Mouse (Mus musculus) stomach, embryonic 14.5 days (tissue): ENCODE measurements around the gene Glb1l2. TPM values are rescaled to one million over a fixed set of nuclear protein-coding genes. Genes with fewer than 3 reads are reported as not detected.

Experiments
- ATAC-seq: fragments of 200-750 bp; cut with Nextera tagmentation; 2 replicates; pipeline ENCODE4 v1.8.0; 2017; ENCODE audit warnings: low read depth, moderate TSS enrichment; ENCODE audit not compliant: insufficient number of reproducible peaks, insufficient read depth, low FRiP score
- H3K27ac ChIP-seq: fragments of 300-500 bp; sonication (generic); 2 replicates; pipeline ENCODE4 v1.5.1; 2014; ENCODE audit warnings: mild to moderate bottlenecking, low read length, moderate library complexity, mixed read lengths
- H3K27me3 ChIP-seq: fragments of 300-500 bp; sonication (generic); 2 replicates; pipeline ENCODE4 v1.6.1; 2014; ENCODE audit warnings: low read length, control low read depth, mixed read lengths; ENCODE audit not compliant: control insufficient read depth, insufficient read depth
- H3K36me3 ChIP-seq: fragments of 300-500 bp; sonication (generic); 2 replicates; pipeline ENCODE4 v1.6.1; 2014; ENCODE audit warnings: mild to moderate bottlenecking, control low read depth, low read length, moderate library complexity, mixed read lengths; ENCODE audit not compliant: control insufficient read depth, insufficient read depth
- H3K4me1 ChIP-seq: fragments of 300-500 bp; sonication (generic); 2 replicates; pipeline ENCODE4 v1.6.1; 2014; ENCODE audit warnings: low read length, control low read depth, mixed read lengths; ENCODE audit not compliant: control insufficient read depth, insufficient read depth
- H3K4me2 ChIP-seq: fragments of 300-500 bp; sonication (generic); replicated peaks from 2 replicates; pipeline ENCODE4 v1.6.1; 2014; ENCODE audit warnings: low read depth, low read length, control low read depth
- H3K4me3 ChIP-seq: fragments of 300-500 bp; sonication (generic); 2 replicates; pipeline ENCODE4 v1.5.1; 2014; ENCODE audit warnings: low read depth, low read length, control low read depth
- H3K9ac ChIP-seq: fragments of 300-500 bp; sonication (generic); replicated peaks from 2 replicates; pipeline ENCODE4 v1.6.1; 2014; ENCODE audit warnings: low read depth, mild to moderate bottlenecking, control low read depth, low read length, moderate library complexity, mixed read lengths
- H3K9me3 ChIP-seq: fragments of 300-500 bp; sonication (generic); 2 replicates; pipeline ENCODE4 v1.6.1; 2016; ENCODE audit warnings: low read depth, low read length, control low read depth; ENCODE audit not compliant: control insufficient read depth
- WGBS: fragments of 180-500 bp; shearing (Covaris S2); extraction: QIAGEN DNeasy Blood & Tissue Kit; methylation state at CpG from one replicate; pipeline ENCODE4 v1.1.7; 2014; 5-methylcytosine and 5-hydroxymethylcytosine counted together
- polyA plus RNA-seq: library from polyadenylated mRNA; unstranded; fragments of >200 nt; fragmentation: Nextera tagmentation; extraction: Ambion mirVana; gene quantifications from 2 replicates; pipeline ENCODE4 v1.2.1, GENCODE M21; 2014

The Glb1l2 gene
- polyA plus RNA-seq = 7.2 and 8.6 TPM in 2 replicates

GRCm38 (mm10) chr9:26805935-26806666 lies at the start of gene Glb1l2:
Gene Glb1l2, minus strand, starts transcription at chr9:26806468.
- Histone ChIP-seq H3K4me2 (peak within 1 kb of the TSS; percentile 82), H3K36me3 (no peaks in the 10 kb centered on the region), H3K9me3 (no peaks in the 10 kb centered on the region), H3K9ac (peak within 1 kb of the TSS; percentile 21; the same call in 1 of the 2 replicates), H3K4me3 (peak within 1 kb of the TSS; percentile 46), H3K4me1 (0 out of 2 replicates have a peak, but pooled peaks cover 3% of the 10 kb centered on the region), H3K27me3 (no peaks in the 10 kb centered on the region), H3K27ac (peak within 1 kb of the TSS; percentile 61; the same call in 1 of the 2 replicates)
- WGBS = under 1% methylated on average over 33 of the region's 33 CpGs
- peak; percentile 100 for ATAC-seq

GRCm38 (mm10) chr9:26831089-26831488 lies 24.8 kb upstream of the Glb1l2 start:
- Histone ChIP-seq H3K27me3 (no peaks in the 10 kb centered on the region), H3K9me3 (no peaks in the 10 kb centered on the region), H3K4me2 (no peak overlapping the region), H3K36me3 (no peaks in the 10 kb centered on the region), H3K9ac (no peak overlapping the region), H3K4me1 (no peaks in the 10 kb centered on the region), H3K4me3 (no peak overlapping the region), H3K27ac (no peak overlapping the region)
- ATAC-seq = peak; percentile 81
- 58% methylated on average over 3 of the region's 3 CpGs for WGBS

- 61% methylated on average over 1 of the region's 1 CpGs for WGBS
- H3K27me3 ChIP-seq = no peaks in the 10 kb centered on the region
- H3K9ac ChIP-seq = no peak overlapping the region
- H3K36me3 ChIP-seq = no peaks in the 10 kb centered on the region
- no peak overlapping the region for H3K4me2 ChIP-seq
- ATAC-seq = no peak
- H3K4me3 ChIP-seq = no peak overlapping the region
- H3K9me3 ChIP-seq = no peaks in the 10 kb centered on the region
- no peak overlapping the region for H3K27ac ChIP-seq
- no peaks in the 10 kb centered on the region for H3K4me1 ChIP-seq
Observed at GRCm38 (mm10) chr9:26819942-26820341, 13.7 kb upstream of the Glb1l2 start.

GRCm38 (mm10) chr9:26808735-26809134 lies 2.5 kb upstream of the Glb1l2 start:
- WGBS = 79% methylated on average over 2 of the region's 2 CpGs
- no peaks in the 10 kb centered on the region for H3K36me3 ChIP-seq
- 0 out of 2 replicates have a peak, but pooled peaks cover 3% of the 10 kb centered on the region for H3K4me1 ChIP-seq
- no peak for ATAC-seq
- no peak overlapping the region for H3K9ac ChIP-seq
- no peaks in the 10 kb centered on the region for H3K9me3 ChIP-seq
- H3K4me3 ChIP-seq = no peak overlapping the region
- H3K4me2 ChIP-seq = no peak overlapping the region
- H3K27ac ChIP-seq = no peak overlapping the region
- no peaks in the 10 kb centered on the region for H3K27me3 ChIP-seq

- Histone ChIP-seq H3K9me3 (no peaks in the 10 kb centered on the region), H3K4me2 (no peak overlapping the region), H3K4me3 (no peak overlapping the region), H3K36me3 (no peaks in the 10 kb centered on the region), H3K9ac (no peak overlapping the region), H3K4me1 (0 out of 2 replicates have a peak, but pooled peaks cover 3% of the 10 kb centered on the region), H3K27me3 (no peaks in the 10 kb centered on the region), H3K27ac (no peak overlapping the region)
- ATAC-seq = no peak
Observed at GRCm38 (mm10) chr9:26804321-26804720, 1.9 kb downstream of the Glb1l2 start.

- no peaks in the 10 kb centered on the region for H3K36me3 ChIP-seq
- no peaks in the 10 kb centered on the region for H3K9me3 ChIP-seq
- no peaks in the 10 kb centered on the region for H3K4me1 ChIP-seq
- WGBS = 91% methylated on average over 2 of the region's 2 CpGs
- H3K4me2 ChIP-seq = no peak overlapping the region
- H3K4me3 ChIP-seq = no peak overlapping the region
- no peak overlapping the region for H3K9ac ChIP-seq
- H3K27me3 ChIP-seq = no peaks in the 10 kb centered on the region
- no peak for ATAC-seq
- no peak overlapping the region for H3K27ac ChIP-seq
Observed at GRCm38 (mm10) chr9:26800357-26800756, 5.9 kb downstream of the Glb1l2 start.

GRCm38 (mm10) chr9:26798731-26799130 lies 7.5 kb downstream of the Glb1l2 start:
- ATAC-seq = no peak
- 77% methylated on average over 1 of the region's 1 CpGs for WGBS
- Histone ChIP-seq H3K4me2 (no peak overlapping the region), H3K36me3 (no peaks in the 10 kb centered on the region), H3K4me3 (no peak overlapping the region), H3K4me1 (no peaks in the 10 kb centered on the region), H3K9me3 (no peaks in the 10 kb centered on the region), H3K9ac (no peak overlapping the region), H3K27me3 (no peaks in the 10 kb centered on the region), H3K27ac (no peak overlapping the region)

GRCm38 (mm10) chr9:26798205-26798604 lies 8.1 kb downstream of the Glb1l2 start:
- Histone ChIP-seq H3K4me3 (no peak overlapping the region), H3K9ac (no peak overlapping the region), H3K27ac (no peak overlapping the region), H3K4me2 (no peak overlapping the region), H3K9me3 (no peaks in the 10 kb centered on the region), H3K4me1 (no peaks in the 10 kb centered on the region), H3K36me3 (no peaks in the 10 kb centered on the region), H3K27me3 (no peaks in the 10 kb centered on the region)
- WGBS = 82% methylated on average over 3 of the region's 3 CpGs
- ATAC-seq = no peak

- 66% methylated on average over 3 of the region's 3 CpGs for WGBS
- no peaks in the 10 kb centered on the region for H3K4me1 ChIP-seq
- no peak overlapping the region for H3K4me3 ChIP-seq
- H3K9me3 ChIP-seq = no peaks in the 10 kb centered on the region
- no peak overlapping the region for H3K4me2 ChIP-seq
- no peak for ATAC-seq
- H3K36me3 ChIP-seq = no peaks in the 10 kb centered on the region
- H3K27me3 ChIP-seq = no peaks in the 10 kb centered on the region
- no peak overlapping the region for H3K27ac ChIP-seq
- no peak overlapping the region for H3K9ac ChIP-seq
Observed at GRCm38 (mm10) chr9:26792829-26793228, 13.4 kb downstream of the Glb1l2 start.
